Mouse (Mus musculus) MEL (cell line): ENCODE measurements around the gene Zmat3. TPM values are rescaled to one million over a fixed set of nuclear protein-coding genes. Genes with fewer than 3 reads are reported as not detected.

ENCODE experiments used
- DNase-seq: peaks from one replicate; pipeline ENCODE4 v3.0.0; 2011; ENCODE audit warnings: low read depth, low spot score
- H3K27ac ChIP-seq: 2 replicates; pipeline ENCODE4 v1.5.1; 2012; ENCODE audit warnings: low read depth, mild to moderate bottlenecking, control low read depth, low read length, moderate library complexity; ENCODE audit not compliant: control insufficient read depth
- H3K27me3 ChIP-seq, 2 experiments: fragments of 150-350 bp in 1 of 2; sonication (generic) in 1 of 2; 2 replicates each; pipeline ENCODE4 v1.6.1; 2012; ENCODE audit warnings: low read length in 2 of 2, mild to moderate bottlenecking in 2 of 2, improper control_type of control experiment in 1 of 2, moderate library complexity in 1 of 2; ENCODE audit not compliant: insufficient read depth in 2 of 2, control insufficient read depth in 1 of 2
- H3K36me3 ChIP-seq, 2 experiments: 2 replicates each; pipeline ENCODE4 v1.6.1; 2012 to 2014; ENCODE audit warnings: low read length in 2 of 2, improper control_type of control experiment in 1 of 2, inconsistent platforms in 1 of 2, mild to moderate bottlenecking in 1 of 2; ENCODE audit not compliant: insufficient read depth in 2 of 2, control insufficient read depth in 1 of 2
- H3K4me1 ChIP-seq, 2 experiments: fragments of 150-350 bp in 1 of 2; sonication (generic) in 1 of 2; 2 replicates each; pipeline ENCODE4 v1.6.1; 2012; ENCODE audit warnings: low read length in 2 of 2, improper control_type of control experiment in 1 of 2, mild to moderate bottlenecking in 1 of 2; ENCODE audit not compliant: insufficient read depth in 2 of 2, control insufficient read depth in 1 of 2
- H3K4me3 ChIP-seq, 2 experiments: fragments of 150-350 bp in 1 of 2; sonication (generic) in 1 of 2; 2 replicates each; pipeline ENCODE4 v1.5.1; 2012; ENCODE audit warnings: low read depth in 2 of 2, low read length in 2 of 2, mild to moderate bottlenecking in 2 of 2, moderate library complexity in 2 of 2, control low read depth in 1 of 2, improper control_type of control experiment in 1 of 2; ENCODE audit not compliant: control insufficient read depth in 1 of 2, insufficient read depth in 1 of 2
- H3K79me2 ChIP-seq: 2 replicates; pipeline ENCODE4 v1.6.1; 2012; ENCODE audit warnings: mild to moderate bottlenecking, low read length, moderate library complexity; ENCODE audit not compliant: control insufficient read depth, poor library complexity, insufficient read depth
- H3K9ac ChIP-seq: 2 replicates; pipeline ENCODE4 v1.6.1; 2012; ENCODE audit warnings: low read depth, mild to moderate bottlenecking, control low read depth, low read length, moderate library complexity; ENCODE audit not compliant: control insufficient read depth, poor library complexity, severe bottlenecking
- H3K9me3 ChIP-seq: fragments of 150-350 bp; sonication (generic); replicated peaks from 2 replicates; pipeline ENCODE4 v1.6.1; 2012; ENCODE audit warnings: mild to moderate bottlenecking, low read length, improper control_type of control experiment, moderate library complexity; ENCODE audit not compliant: insufficient read depth
- ELF1 ChIP-seq: IDR thresholded peaks from 2 replicates; pipeline ENCODE4 v1.6.1; 2014; ENCODE audit warnings: low read depth, mild to moderate bottlenecking, inconsistent platforms, low read length, improper control_type of control experiment, moderate library complexity
- EP300 ChIP-seq, 2 experiments: IDR thresholded peaks; 2 replicates each; pipeline ENCODE4 v1.6.1; 2011; ENCODE audit warnings: improper control_type of control experiment in 2 of 2, low read length in 2 of 2, low read depth in 1 of 2, mild to moderate bottlenecking in 1 of 2
- ETS1 ChIP-seq: IDR thresholded peaks from 2 replicates; pipeline ENCODE4 v1.6.1; 2012; ENCODE audit warnings: low read depth, mild to moderate bottlenecking, inconsistent platforms, low read length, improper control_type of control experiment, moderate library complexity
- GABPA ChIP-seq: IDR thresholded peaks from 2 replicates; pipeline ENCODE4 v1.6.1; 2012; ENCODE audit warnings: low read depth, mild to moderate bottlenecking, inconsistent platforms, low read length, improper control_type of control experiment, moderate library complexity
- HCFC1 ChIP-seq: IDR thresholded peaks from 2 replicates; pipeline ENCODE4 v1.6.1; 2012; ENCODE audit warnings: low read depth, mild to moderate bottlenecking, inconsistent platforms, low read length, improper control_type of control experiment, moderate library complexity
- MAX ChIP-seq: IDR thresholded peaks from 2 replicates; pipeline ENCODE4 v1.6.1; 2011; ENCODE audit warnings: low read length, improper control_type of control experiment
- MAZ ChIP-seq: IDR thresholded peaks from 2 replicates; pipeline ENCODE4 v1.6.1; 2012; ENCODE audit warnings: low read depth, mild to moderate bottlenecking, inconsistent platforms, low read length, improper control_type of control experiment
- MXI1 ChIP-seq: IDR thresholded peaks from 2 replicates; pipeline ENCODE4 v1.6.1; 2011; ENCODE audit warnings: mild to moderate bottlenecking, low read depth, low read length, improper control_type of control experiment
- NELFE ChIP-seq: IDR thresholded peaks from 2 replicates; pipeline ENCODE4 v1.6.1; 2011; ENCODE audit warnings: low read depth, low read length, improper control_type of control experiment
- NRF1 ChIP-seq: IDR thresholded peaks from 2 replicates; pipeline ENCODE4 v1.6.1; 2014; ENCODE audit warnings: low read depth, mild to moderate bottlenecking, inconsistent platforms, low read length, improper control_type of control experiment, moderate library complexity; ENCODE audit not compliant: poor library complexity, insufficient read depth, severe bottlenecking
- POLR2A ChIP-seq, 2 experiments: IDR thresholded peaks; 2 replicates each; pipeline ENCODE4 v1.6.1; 2011 to 2012; ENCODE audit warnings: low read length in 2 of 2, mild to moderate bottlenecking in 2 of 2, control low read depth in 1 of 2, improper control_type of control experiment in 1 of 2, low read depth in 1 of 2, moderate library complexity in 1 of 2; ENCODE audit not compliant: control insufficient read depth in 1 of 2, insufficient read depth in 1 of 2, poor library complexity in 1 of 2
- POLR2AphosphoS2 ChIP-seq: IDR thresholded peaks from 2 replicates; pipeline ENCODE4 v1.6.1; 2011; ENCODE audit warnings: low read length, improper control_type of control experiment
- RCOR1 ChIP-seq: IDR thresholded peaks from 2 replicates; pipeline ENCODE4 v1.6.1; 2012; ENCODE audit warnings: low read depth, mild to moderate bottlenecking, inconsistent platforms, low read length, improper control_type of control experiment
- SIN3A ChIP-seq: IDR thresholded peaks from 2 replicates; pipeline ENCODE4 v1.6.1; 2012; ENCODE audit warnings: low read length, improper control_type of control experiment, inconsistent platforms
- TBP ChIP-seq: IDR thresholded peaks from 2 replicates; pipeline ENCODE4 v1.8.0; 2011; ENCODE audit warnings: low read depth, low read length, improper control_type of control experiment
- TCF12 ChIP-seq: IDR thresholded peaks from 2 replicates; pipeline ENCODE4 v1.6.1; 2014; ENCODE audit warnings: low read depth, mild to moderate bottlenecking, inconsistent platforms, low read length, improper control_type of control experiment, moderate library complexity
- UBTF ChIP-seq: IDR thresholded peaks from 2 replicates; pipeline ENCODE4 v1.6.1; 2012; ENCODE audit warnings: low read depth, mild to moderate bottlenecking, inconsistent platforms, low read length, improper control_type of control experiment, moderate library complexity, borderline replicate concordance; ENCODE audit not compliant: insufficient read depth
- USF2 ChIP-seq, 2 experiments: IDR thresholded peaks; 2 replicates each; pipeline ENCODE4 v1.6.1; 2011 to 2012; ENCODE audit warnings: improper control_type of control experiment in 2 of 2, low read length in 2 of 2, borderline replicate concordance in 1 of 2, inconsistent platforms in 1 of 2, low read depth in 1 of 2, mild to moderate bottlenecking in 1 of 2; ENCODE audit not compliant: insufficient read depth in 1 of 2
- ZMIZ1 ChIP-seq: IDR thresholded peaks from 2 replicates; pipeline ENCODE4 v1.6.1; 2012; ENCODE audit warnings: low read depth, mild to moderate bottlenecking, inconsistent platforms, low read length, improper control_type of control experiment, moderate library complexity
- polyA plus RNA-seq, 2 experiments: library from polyadenylated mRNA; stranded (reverse) in 1 of 2; unstranded in 1 of 2; fragments of >175 nt in 1 of 2; fragments of >200 nt in 1 of 2; gene quantifications; 2 replicates each; pipeline versions ENCODE4 v1.2.1 to v1.2.4; 2012; ENCODE audit warnings: low replicate concordance in 2 of 2, low read depth in 1 of 2; ENCODE audit not compliant: insufficient read length in 2 of 2, insufficient read depth in 1 of 2, missing spikeins in 1 of 2
- total RNA-seq: library from RNA; depleted of rRNA; stranded (reverse); fragments of 300-350 nt; gene quantifications from 2 replicates; pipeline ENCODE4 v1.2.3, GENCODE M21; 2012; rRNA removed

The Zmat3 gene
- 3.1 and 3.4 TPM in 2 replicates for total RNA-seq
- polyA plus RNA-seq = 1 to 10 TPM in 1 of 2 experiments, not detected in 1; 4.4 TPM

GRCm38 (mm10) chr3:32365546-32366245 lies at the start of gene Zmat3:
Gene Zmat3, minus strand, starts transcription at chr3:32366014.
- Histone ChIP-seq H3K27ac (no peak within 1 kb of the TSS), H3K4me3 (peak within 1 kb of the TSS; percentile 86 to 97), H3K9ac (peak within 1 kb of the TSS; percentile 82), H3K27me3 (no peaks in the 10 kb centered on the region), H3K79me2 (peaks cover 2% of the 10 kb centered on the region; the same call in 1 of the 2 replicates), H3K9me3 (no peaks in the 10 kb centered on the region), H3K36me3 (peaks cover 0 to 3% of the 10 kb centered on the region in 2 experiments; a peak in 2 of 4 replicates), H3K4me1 (peaks cover 0 to 14% of the 10 kb centered on the region in 2 experiments; a peak in 3 of 4 replicates)
- peak; percentile 87 for DNase-seq
- TF ChIP-seq UBTF (0 out of 2 replicates have a peak, but pooled peaks have one; percentile 15), SIN3A (peak; percentile 55), ELF1 (peak; percentile 51; the same call in 1 of the 2 replicates), POLR2A (IDR thresholded peaks at IDR 0.05; ENCODE audit: control insufficient read depth in 1 of 2, insufficient read depth in 1 of 2, low read depth in 1 of 2, low read length in 2 of 2, poor library complexity in 1 of 2) (peak; percentile 54 to 81; a peak in 3 of 4 replicates), ETS1 (peak; percentile 29; the same call in 1 of the 2 replicates), HCFC1 (0 out of 2 replicates have a peak, but pooled peaks have one; percentile 28), POLR2AphosphoS2 (peak; percentile 59; the same call in 1 of the 2 replicates), NELFE (peak; percentile 82), EP300 (IDR thresholded peaks at IDR 0.05; ENCODE audit: low read depth in 1 of 2, low read length in 2 of 2) (0 out of 4 replicates have a peak, but pooled peaks of 1 of the 2 experiments have one; percentile 3), RCOR1 (no peak), MXI1 (peak; percentile 47; the same call in 1 of the 2 replicates), TBP (0 out of 2 replicates have a peak, but pooled peaks have one; percentile 20), MAZ (0 out of 2 replicates have a peak, but pooled peaks have one; percentile 28), ZMIZ1 (peak; percentile 74), USF2 (IDR thresholded peaks at IDR 0.05; ENCODE audit: borderline replicate concordance in 1 of 2, insufficient read depth in 1 of 2, low read depth in 1 of 2, low read length in 2 of 2) (no peak), NRF1 (peak; percentile 80), TCF12 (0 out of 2 replicates have a peak, but pooled peaks have one; percentile 17), MAX (no peak; the same call in 1 of the 2 replicates), GABPA (no peak)
